Mouse (Mus musculus): ENCODE measurements around the gene Arhgap35. TPM values are rescaled to one million over a fixed set of nuclear protein-coding genes. Genes with fewer than 3 reads are reported as not detected.

Gene Arhgap35
- polyA plus RNA-seq, 1 experiment from 2014 or later: 23.6 TPM

DNA sequence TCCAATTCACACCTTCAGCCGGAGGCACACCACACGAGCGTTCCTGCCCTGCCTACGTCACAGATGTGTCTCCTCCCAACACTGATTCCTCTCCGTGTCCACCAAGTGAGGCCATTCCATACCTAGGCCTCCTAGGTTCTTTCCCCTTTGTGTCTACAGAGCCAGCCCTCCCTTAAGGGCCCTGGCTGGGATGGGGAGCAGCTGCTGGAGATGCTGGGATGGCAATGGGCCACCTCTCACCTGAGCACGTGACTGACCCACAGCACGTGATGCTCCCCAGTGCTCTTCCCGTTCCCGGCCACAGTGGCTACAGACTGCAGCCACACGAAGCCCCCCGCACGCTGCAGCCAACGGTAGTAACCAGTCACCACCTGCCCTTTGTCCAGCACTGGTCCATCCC, 154.2 kb downstream of the Arhgap35 start:
- H3K9me3 ChIP-seq: no peaks in the 10 kb centered on the region; the same call in 1 of the 2 replicates
- H3K36me3 ChIP-seq: peaks cover 8% of the 10 kb centered on the region; the same call in 1 of the 2 replicates
- ATAC-seq (ENCODE audit: low FRiP score, low read depth): no peak
- H3K4me1 ChIP-seq: no peaks in the 10 kb centered on the region; the same call in 1 of the 2 replicates
- H3K27me3 ChIP-seq: peaks cover 10% of the 10 kb centered on the region; the same call in 1 of the 2 replicates
- H3K9ac ChIP-seq: no peak overlapping the region
- H3K4me3 ChIP-seq: no peak overlapping the region
- no peak overlapping the region for H3K27ac ChIP-seq
- WGBS: 54% methylated on average over 13 of the region's 13 CpGs
- peak overlapping the region; percentile 4; the same call in 1 of the 2 replicates for H3K4me2 ChIP-seq (replicated peaks)

DNA sequence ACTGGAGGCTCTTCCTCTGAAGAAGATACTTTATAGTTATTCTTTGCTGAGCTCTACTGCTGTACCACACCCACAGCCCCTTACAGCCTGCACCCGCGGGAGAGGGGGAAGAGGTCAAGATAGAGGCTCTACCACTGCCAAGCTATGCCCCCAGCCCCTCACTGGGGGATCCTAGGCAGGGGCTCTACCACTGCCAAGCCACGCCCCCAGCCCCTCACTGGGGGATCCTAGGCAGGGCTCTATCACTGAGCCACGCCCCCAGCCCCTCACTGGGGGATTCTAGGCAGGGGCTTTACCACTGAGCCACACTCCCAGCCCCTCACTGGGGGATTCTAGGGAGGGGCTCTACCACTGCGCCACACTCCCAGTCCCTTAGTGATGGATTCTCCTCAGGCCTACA, 158.5 kb downstream of the Arhgap35 start:
- Histone ChIP-seq H3K4me2 (replicated peaks) (no peak overlapping the region), H3K4me3 (no peak overlapping the region), H3K9ac (no peak overlapping the region), H3K27ac (no peak overlapping the region), H3K36me3 (peaks cover 15% of the 10 kb centered on the region; the same call in 1 of the 2 replicates), H3K9me3 (no peaks in the 10 kb centered on the region; the same call in 1 of the 2 replicates), H3K27me3 (peaks cover 3% of the 10 kb centered on the region; the same call in 1 of the 2 replicates), H3K4me1 (peaks cover 8% of the 10 kb centered on the region)
- no peak for ATAC-seq (ENCODE audit: low FRiP score, low read depth)
- 85% methylated on average over 5 of the region's 5 CpGs for WGBS

GRCm38 (mm10) chr7:16455016-16455415, 159.8 kb downstream of the Arhgap35 start:
- no peak overlapping the region for H3K9ac ChIP-seq
- no peak overlapping the region for H3K27ac ChIP-seq
- no peaks in the 10 kb centered on the region for H3K27me3 ChIP-seq
- H3K4me1 ChIP-seq: peaks cover 8% of the 10 kb centered on the region
- peaks cover 15% of the 10 kb centered on the region; the same call in 1 of the 2 replicates for H3K36me3 ChIP-seq
- H3K4me3 ChIP-seq: no peak overlapping the region
- no peaks in the 10 kb centered on the region; the same call in 1 of the 2 replicates for H3K9me3 ChIP-seq
- WGBS: 95% methylated on average over 14 of the region's 14 CpGs
- no peak overlapping the region for H3K4me2 ChIP-seq (replicated peaks)
- ATAC-seq (ENCODE audit: low FRiP score, low read depth): no peak

DNA sequence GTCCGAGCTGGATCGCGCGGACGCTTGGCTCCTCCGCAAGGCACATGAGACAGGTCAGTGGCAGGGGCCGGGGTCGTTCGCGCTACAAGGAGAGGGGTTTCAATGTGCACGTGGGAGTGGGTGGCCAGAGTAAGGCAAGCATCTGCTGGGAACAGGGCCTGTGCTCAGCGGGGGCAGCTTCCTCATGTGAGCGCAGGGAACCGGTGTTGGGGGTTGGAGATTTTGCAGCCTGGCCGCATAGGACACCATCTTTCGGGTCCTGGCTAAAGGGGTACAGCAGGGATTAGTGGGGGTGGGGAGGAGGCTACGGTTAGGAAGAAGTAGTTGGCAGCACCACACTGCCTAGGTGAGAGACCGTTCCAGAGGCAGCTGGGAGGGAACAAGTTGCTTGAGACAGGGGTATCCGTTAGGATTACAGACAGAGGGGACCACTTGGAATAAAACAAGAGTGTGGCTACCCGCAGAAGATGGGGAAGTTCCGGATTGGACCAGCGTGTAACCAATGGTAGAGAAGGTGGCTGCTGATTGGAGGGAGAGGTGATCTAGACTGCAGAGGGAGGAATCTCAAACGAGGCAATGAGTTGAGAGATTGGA, 161.6 kb downstream of the Arhgap35 start:
- H3K27me3 ChIP-seq: no peaks in the 10 kb centered on the region
- peak overlapping the region; percentile 79 for H3K9ac ChIP-seq
- no peaks in the 10 kb centered on the region for H3K9me3 ChIP-seq
- peak overlapping the region; percentile 65; the same call in 1 of the 2 replicates for H3K27ac ChIP-seq
- peak overlapping the region; percentile 78 for H3K4me3 ChIP-seq
- H3K36me3 ChIP-seq: peaks cover 15% of the 10 kb centered on the region; the same call in 1 of the 2 replicates
- peak; percentile 66 for ATAC-seq (ENCODE audit: low FRiP score, low read depth)
- H3K4me2 ChIP-seq (replicated peaks): peak overlapping the region; percentile 90
- under 1% methylated on average over 23 of the region's 23 CpGs for WGBS
- H3K4me1 ChIP-seq: peaks cover 8% of the 10 kb centered on the region

DNA sequence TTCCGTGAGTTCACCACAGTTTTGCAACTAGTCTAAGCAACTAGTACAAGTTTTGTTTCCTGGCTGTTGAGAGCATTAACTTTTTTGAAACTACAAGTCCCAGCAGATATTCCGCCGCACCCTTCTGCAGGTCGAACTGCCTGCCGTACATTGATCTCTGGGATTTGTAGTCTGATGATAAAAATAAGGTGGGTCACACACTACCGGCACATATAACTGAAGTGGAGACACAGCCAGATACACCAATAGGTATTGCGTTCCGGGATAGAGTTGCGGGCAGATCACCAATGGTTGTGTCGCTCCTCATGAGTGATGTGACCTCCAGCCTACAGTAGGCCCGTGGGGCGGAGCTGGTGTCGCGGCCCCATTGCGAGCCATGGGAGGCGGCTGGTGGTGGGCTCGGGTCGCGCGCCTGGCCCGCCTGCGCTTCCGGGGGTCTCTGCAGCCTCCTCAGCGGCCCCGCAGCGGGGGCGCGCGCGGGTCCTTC, 162.2 kb downstream of the Arhgap35 start, which contains the start of gene Tmem160:
Tmem160 (plus strand) TSS at position 193 of the 487 bp plus-strand sequence.
- H3K4me1 ChIP-seq: peaks cover 8% of the 10 kb centered on the region
- H3K27ac ChIP-seq: peak within 1 kb of the TSS; percentile 65; the same call in 1 of the 2 replicates
- WGBS: under 1% methylated on average over 30 of the region's 30 CpGs
- H3K4me2 ChIP-seq (replicated peaks): peak within 1 kb of the TSS; percentile 90
- H3K27me3 ChIP-seq: no peaks in the 10 kb centered on the region
- H3K36me3 ChIP-seq: peaks cover 15% of the 10 kb centered on the region; the same call in 1 of the 2 replicates
- no peaks in the 10 kb centered on the region for H3K9me3 ChIP-seq
- peak within 1 kb of the TSS; percentile 79 for H3K9ac ChIP-seq
- peak; percentile 99 for ATAC-seq (ENCODE audit: low FRiP score, low read depth)
- H3K4me3 ChIP-seq: peak within 1 kb of the TSS; percentile 78

DNA sequence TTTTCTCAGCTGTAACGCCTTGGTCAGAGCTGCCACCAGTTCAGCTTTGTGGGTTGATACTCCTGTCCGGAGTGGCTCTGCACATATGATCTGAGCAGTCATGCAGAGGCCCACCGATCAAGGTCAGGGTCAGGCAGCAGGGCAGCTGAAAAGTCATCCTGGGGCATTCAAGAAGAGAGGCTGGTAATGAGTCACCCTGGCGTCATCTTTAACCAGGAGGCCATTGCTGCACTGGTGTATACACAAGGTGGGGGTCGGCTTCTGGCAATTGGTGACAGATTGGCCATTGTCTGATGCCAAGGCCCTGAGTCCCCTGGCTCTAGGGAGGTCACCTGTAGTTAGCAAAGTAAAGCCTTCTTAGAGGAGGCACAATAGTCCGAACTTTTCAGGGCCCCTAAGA, 163.1 kb downstream of the Arhgap35 start:
- H3K27ac ChIP-seq: no peak overlapping the region
- H3K4me2 ChIP-seq (replicated peaks): no peak overlapping the region
- no peak overlapping the region for H3K9ac ChIP-seq
- 85% methylated on average over 6 of the region's 6 CpGs for WGBS
- no peaks in the 10 kb centered on the region for H3K27me3 ChIP-seq
- H3K4me3 ChIP-seq: no peak overlapping the region
- peaks cover 15% of the 10 kb centered on the region; the same call in 1 of the 2 replicates for H3K36me3 ChIP-seq
- no peaks in the 10 kb centered on the region for H3K9me3 ChIP-seq
- no peak for ATAC-seq (ENCODE audit: low FRiP score, low read depth)
- peaks cover 8% of the 10 kb centered on the region for H3K4me1 ChIP-seq

Other genes starting within 250 kb of the Arhgap35 start
- gene Sae1, start 227.2 kb downstream of the Arhgap35 start, polyA plus RNA-seq (2015; fragmentation: Nextera tagmentation; extraction: Ambion mirVana): 359 and 362 TPM in 2 replicates
- gene Zc3h4, start 214.1 kb downstream of the Arhgap35 start, polyA plus RNA-seq (2015; fragmentation: Nextera tagmentation; extraction: Ambion mirVana): 18.2 and 18.5 TPM in 2 replicates
- gene Tmem160, start 162.2 kb downstream of the Arhgap35 start, polyA plus RNA-seq (2015; fragmentation: Nextera tagmentation; extraction: Ambion mirVana): 44.2 and 44.9 TPM in 2 replicates
- 0.15 and 0.51 TPM in 2 replicates for gene Npas1, start 137.3 kb downstream of the Arhgap35 start, polyA plus RNA-seq (2015; fragmentation: Nextera tagmentation; extraction: Ambion mirVana)
- not detected in 2 replicates for gene Ceacam15, start 60.7 kb upstream of the Arhgap35 start, polyA plus RNA-seq (2015; fragmentation: Nextera tagmentation; extraction: Ambion mirVana)
- not detected in 2 replicates for gene Ceacam9, start 106.9 kb upstream of the Arhgap35 start, polyA plus RNA-seq (2015; fragmentation: Nextera tagmentation; extraction: Ambion mirVana)
- 243 and 265 TPM in 2 replicates for gene Ap2s1, start 123.4 kb upstream of the Arhgap35 start, polyA plus RNA-seq (2015; fragmentation: Nextera tagmentation; extraction: Ambion mirVana)
- 33.1 and 35.5 TPM in 2 replicates for gene Slc1a5, start 166.3 kb upstream of the Arhgap35 start, polyA plus RNA-seq (2015; fragmentation: Nextera tagmentation; extraction: Ambion mirVana)
- 117 and 124 TPM in 2 replicates for gene Strn4, start 200.9 kb upstream of the Arhgap35 start, polyA plus RNA-seq (2015; fragmentation: Nextera tagmentation; extraction: Ambion mirVana)
- 32.4 and 33.3 TPM in 2 replicates for gene Fkrp, start 201.7 kb upstream of the Arhgap35 start, polyA plus RNA-seq (2015; fragmentation: Nextera tagmentation; extraction: Ambion mirVana)
- 20.8 and 20.9 TPM in 2 replicates for gene Prkd2, start 227.9 kb upstream of the Arhgap35 start, polyA plus RNA-seq (2015; fragmentation: Nextera tagmentation; extraction: Ambion mirVana)